Mouse (Mus musculus) myocyte (in vitro differentiated cells): ENCODE results near the gene Kif1b.
"Not testable (repeated sequence)": the region's sequence is repeated elsewhere in the genome, so short reads cannot be mapped to it uniquely, and the experiment has no call there.

Source experiments
- E2F4 ChIP-seq: IDR thresholded peaks from one replicate; pipeline ENCODE4 v1.6.1; 2011; ENCODE audit warnings: mild to moderate bottlenecking, control low read depth, moderate library complexity; ENCODE audit not compliant: insufficient read depth
- MAX ChIP-seq: IDR thresholded peaks from one replicate; pipeline ENCODE4 v1.6.1; 2011; ENCODE audit warnings: low read depth, mild to moderate bottlenecking, control low read depth
- POLR2A ChIP-seq: IDR thresholded peaks from one replicate; pipeline ENCODE4 v1.6.1; 2011; ENCODE audit warnings: low read depth, mild to moderate bottlenecking, control low read depth, moderate library complexity; ENCODE audit not compliant: insufficient read length
- POLR2AphosphoS2 ChIP-seq: IDR thresholded peaks from one replicate; pipeline ENCODE4 v1.6.1; 2011; ENCODE audit warnings: low read depth, control low read depth; ENCODE audit not compliant: insufficient read length
- SRF ChIP-seq: IDR thresholded peaks from one replicate; pipeline ENCODE4 v1.6.1; 2011; ENCODE audit warnings: low read depth; ENCODE audit not compliant: control insufficient read depth, insufficient read length

- not testable (repeated sequence) for TF ChIP-seq E2F4, POLR2A, MAX, POLR2AphosphoS2, SRF
Measured at GRCm38 (mm10) chr4:149169926-149170325, 137.6 kb downstream of the Kif1b start.
